Mouse (Mus musculus): Measurements from ENCODE around the gene 1700025C18Rik. TPM values are rescaled to one million over a fixed set of nuclear protein-coding genes. Genes with fewer than 3 reads are reported as not detected.

Gene 1700025C18Rik
- polyA plus RNA-seq, 1 experiment from 2014 or later, result not detected

- H3K27ac ChIP-seq (ENCODE audit: low read length), result no peak overlapping the region
- no peaks in the 10 kb centered on the region for H3K9me3 ChIP-seq (replicated peaks; ENCODE audit: control insufficient read depth, low read length)
- no peak overlapping the region for H3K9ac ChIP-seq (ENCODE audit: low read depth, low read length)
- H3K4me1 ChIP-seq (ENCODE audit: control insufficient read depth, low read depth, low read length), result no peaks in the 10 kb centered on the region
- peaks cover 44% of the 10 kb centered on the region for H3K27me3 ChIP-seq (ENCODE audit: control insufficient read depth, insufficient read depth, low read depth, low read length)
- no peak for ATAC-seq (ENCODE audit: low read depth)
- 20% methylated on average over 9 of the region's 9 CpGs for WGBS (ENCODE audit: insufficient replicate concordance)
- no peak overlapping the region for H3K4me3 ChIP-seq (ENCODE audit: low read depth, low read length)
- H3K36me3 ChIP-seq (ENCODE audit: control insufficient read depth, insufficient read depth), result no peaks in the 10 kb centered on the region
- no peak overlapping the region for H3K4me2 ChIP-seq (ENCODE audit: low read depth, low read length)
Measured at GRCm38 (mm10) chr2:165073381-165073781, 17.2 kb downstream of the 1700025C18Rik start.

- Histone ChIP-seq H3K27me3 (ENCODE audit: control insufficient read depth, insufficient read depth, low read depth, low read length) (peaks cover 14% of the 10 kb centered on the region), H3K9me3 (replicated peaks; ENCODE audit: control insufficient read depth, low read length) (no peaks in the 10 kb centered on the region), H3K9ac (ENCODE audit: low read depth, low read length) (no peak overlapping the region), H3K4me1 (ENCODE audit: control insufficient read depth, low read depth, low read length) (no peaks in the 10 kb centered on the region), H3K27ac (ENCODE audit: low read length) (no peak overlapping the region), H3K36me3 (ENCODE audit: control insufficient read depth, insufficient read depth) (no peaks in the 10 kb centered on the region), H3K4me3 (ENCODE audit: low read depth, low read length) (no peak overlapping the region), H3K4me2 (ENCODE audit: low read depth, low read length) (no peak overlapping the region)
- WGBS (ENCODE audit: insufficient replicate concordance), result 19% methylated on average over 23 of the region's 23 CpGs
- ATAC-seq (ENCODE audit: low read depth), result no peak
Measured at GRCm38 (mm10) chr2:165070096-165070816, 20.3 kb downstream of the 1700025C18Rik start.

GRCm38 (mm10) chr2:165068806-165069205 is 21.7 kb downstream of the 1700025C18Rik start:
- Histone ChIP-seq H3K4me1 (ENCODE audit: control insufficient read depth, low read depth, low read length) (no peaks in the 10 kb centered on the region), H3K27ac (ENCODE audit: low read length) (no peak overlapping the region), H3K27me3 (ENCODE audit: control insufficient read depth, insufficient read depth, low read depth, low read length) (peaks cover 9% of the 10 kb centered on the region), H3K4me3 (ENCODE audit: low read depth, low read length) (no peak overlapping the region), H3K4me2 (ENCODE audit: low read depth, low read length) (no peak overlapping the region), H3K9me3 (replicated peaks; ENCODE audit: control insufficient read depth, low read length) (no peaks in the 10 kb centered on the region), H3K9ac (ENCODE audit: low read depth, low read length) (no peak overlapping the region), H3K36me3 (ENCODE audit: control insufficient read depth, insufficient read depth) (no peaks in the 10 kb centered on the region)
- 52% methylated on average over 2 of the region's 2 CpGs for WGBS (ENCODE audit: insufficient replicate concordance)
- no peak for ATAC-seq (ENCODE audit: low read depth)

GRCm38 (mm10) chr2:165064489-165064888 is 26.1 kb downstream of the 1700025C18Rik start:
- Histone ChIP-seq H3K36me3 (ENCODE audit: control insufficient read depth, insufficient read depth) (no peaks in the 10 kb centered on the region), H3K9ac (ENCODE audit: low read depth, low read length) (no peak overlapping the region), H3K27me3 (ENCODE audit: control insufficient read depth, insufficient read depth, low read depth, low read length) (no peaks in the 10 kb centered on the region)

GRCm38 (mm10) chr2:165061638-165062433 is 28.7 kb downstream of the 1700025C18Rik start:
- Histone ChIP-seq H3K27ac (ENCODE audit: low read length) (no peak overlapping the region), H3K36me3 (ENCODE audit: control insufficient read depth, insufficient read depth) (no peaks in the 10 kb centered on the region), H3K4me2 (ENCODE audit: low read depth, low read length) (no peak overlapping the region), H3K4me1 (ENCODE audit: control insufficient read depth, low read depth, low read length) (no peaks in the 10 kb centered on the region), H3K9me3 (replicated peaks; ENCODE audit: control insufficient read depth, low read length) (no peaks in the 10 kb centered on the region), H3K9ac (ENCODE audit: low read depth, low read length) (no peak overlapping the region), H3K27me3 (ENCODE audit: control insufficient read depth, insufficient read depth, low read depth, low read length) (no peaks in the 10 kb centered on the region), H3K4me3 (ENCODE audit: low read depth, low read length) (no peak overlapping the region)
- no peak for ATAC-seq (ENCODE audit: low read depth)
- WGBS (ENCODE audit: insufficient replicate concordance), result 57% methylated on average over 16 of the region's 16 CpGs

More at GRCm38 (mm10) chr2:165064489-165064888, 26.1 kb downstream of the 1700025C18Rik start:
- Histone ChIP-seq H3K4me1 (ENCODE audit: control insufficient read depth, low read depth, low read length) (no peaks in the 10 kb centered on the region), H3K9me3 (replicated peaks; ENCODE audit: control insufficient read depth, low read length) (no peaks in the 10 kb centered on the region), H3K4me3 (ENCODE audit: low read depth, low read length) (no peak overlapping the region), H3K4me2 (ENCODE audit: low read depth, low read length) (no peak overlapping the region), H3K27ac (ENCODE audit: low read length) (no peak overlapping the region)
- no peak for ATAC-seq (ENCODE audit: low read depth)
- whole genome bisulfite sequencing (ENCODE audit: insufficient replicate concordance), result 55% methylated on average over 7 of the region's 7 CpGs

GRCm38 (mm10) chr2:165059961-165060360 is 30.6 kb downstream of the 1700025C18Rik start:
- no peaks in the 10 kb centered on the region for H3K36me3 ChIP-seq (ENCODE audit: control insufficient read depth, insufficient read depth)
- no peak for ATAC-seq (ENCODE audit: low read depth)
- no peak overlapping the region for H3K4me3 ChIP-seq (ENCODE audit: low read depth, low read length)
- H3K4me1 ChIP-seq (ENCODE audit: control insufficient read depth, low read depth, low read length), result no peaks in the 10 kb centered on the region
- 58% methylated on average over 4 of the region's 4 CpGs for WGBS (ENCODE audit: insufficient replicate concordance)
- peaks cover 3% of the 10 kb centered on the region for H3K27me3 ChIP-seq (ENCODE audit: control insufficient read depth, insufficient read depth, low read depth, low read length)
- H3K4me2 ChIP-seq (ENCODE audit: low read depth, low read length), result no peak overlapping the region
- no peak overlapping the region for H3K27ac ChIP-seq (ENCODE audit: low read length)
- H3K9me3 ChIP-seq (replicated peaks; ENCODE audit: control insufficient read depth, low read length), result no peaks in the 10 kb centered on the region
- no peak overlapping the region for H3K9ac ChIP-seq (ENCODE audit: low read depth, low read length)

GRCm38 (mm10) chr2:165056377-165057085 is 34.0 kb downstream of the 1700025C18Rik start:
- H3K9me3 ChIP-seq (replicated peaks; ENCODE audit: control insufficient read depth, low read length), result no peaks in the 10 kb centered on the region
- no peaks in the 10 kb centered on the region for H3K4me1 ChIP-seq (ENCODE audit: control insufficient read depth, low read depth, low read length)
- peaks cover 5% of the 10 kb centered on the region for H3K27me3 ChIP-seq (ENCODE audit: control insufficient read depth, insufficient read depth, low read depth, low read length)
- no peaks in the 10 kb centered on the region for H3K36me3 ChIP-seq (ENCODE audit: control insufficient read depth, insufficient read depth)
- no peak overlapping the region for H3K4me3 ChIP-seq (ENCODE audit: low read depth, low read length)
- no peak overlapping the region for H3K27ac ChIP-seq (ENCODE audit: low read length)
- ATAC-seq (ENCODE audit: low read depth), result no peak
- 55% methylated on average over 14 of the region's 14 CpGs for WGBS (ENCODE audit: insufficient replicate concordance)
- H3K4me2 ChIP-seq (ENCODE audit: low read depth, low read length), result peak overlapping the region; percentile 52; the same call in 1 of the 2 replicates
- no peak overlapping the region for H3K9ac ChIP-seq (ENCODE audit: low read depth, low read length)

GRCm38 (mm10) chr2:165055905-165056304 is 34.6 kb downstream of the 1700025C18Rik start:
- WGBS (ENCODE audit: insufficient replicate concordance), result 2% methylated on average over 7 of the region's 7 CpGs

More at GRCm38 (mm10) chr2:165055905-165056304, 34.6 kb downstream of the 1700025C18Rik start:
- Histone ChIP-seq H3K36me3 (ENCODE audit: control insufficient read depth, insufficient read depth) (no peaks in the 10 kb centered on the region), H3K9me3 (replicated peaks; ENCODE audit: control insufficient read depth, low read length) (no peaks in the 10 kb centered on the region), H3K4me2 (ENCODE audit: low read depth, low read length) (peak overlapping the region; percentile 52), H3K9ac (ENCODE audit: low read depth, low read length) (no peak overlapping the region), H3K27me3 (ENCODE audit: control insufficient read depth, insufficient read depth, low read depth, low read length) (peaks cover 5% of the 10 kb centered on the region), H3K27ac (ENCODE audit: low read length) (no peak overlapping the region), H3K4me1 (ENCODE audit: control insufficient read depth, low read depth, low read length) (no peaks in the 10 kb centered on the region), H3K4me3 (ENCODE audit: low read depth, low read length) (peak overlapping the region; percentile 48)
- peak; percentile 46; the same call in 1 of the 2 replicates for ATAC-seq (ENCODE audit: low read depth)
